Mouse (Mus musculus) liver, embryonic 15.5 days (tissue): ENCODE results near the gene Drg2. TPM values are rescaled to one million over a fixed set of nuclear protein-coding genes. Genes with fewer than 3 reads are reported as not detected.

Experiments
- ATAC-seq: fragments of 200-750 bp; cut with Nextera tagmentation; 2 replicates; pipeline ENCODE4 v1.8.0; 2017; ENCODE audit warnings: moderate number of reproducible peaks, mild to moderate bottlenecking, moderate library complexity; ENCODE audit not compliant: insufficient read depth
- H3K27ac ChIP-seq: fragments of 300-500 bp; sonication (generic); replicated peaks from 2 replicates; pipeline ENCODE4 v1.5.1; 2015; ENCODE audit warnings: mild to moderate bottlenecking, inconsistent platforms
- H3K27me3 ChIP-seq: fragments of 300-500 bp; sonication (generic); 2 replicates; pipeline ENCODE4 v1.6.1; 2015; ENCODE audit warnings: mild to moderate bottlenecking, inconsistent platforms
- H3K36me3 ChIP-seq: fragments of 300-500 bp; sonication (generic); replicated peaks from 2 replicates; pipeline ENCODE4 v1.6.1; 2015; ENCODE audit warnings: moderate library complexity, mild to moderate bottlenecking, inconsistent platforms
- H3K4me1 ChIP-seq: fragments of 300-500 bp; sonication (generic); replicated peaks from 2 replicates; pipeline ENCODE4 v1.6.1; 2015; ENCODE audit warnings: inconsistent platforms
- H3K4me2 ChIP-seq: fragments of 300-500 bp; sonication (generic); 2 replicates; pipeline ENCODE4 v1.6.1; 2015; ENCODE audit warnings: moderate library complexity, mild to moderate bottlenecking, inconsistent platforms
- H3K4me3 ChIP-seq: fragments of 300-500 bp; sonication (generic); replicated peaks from 2 replicates; pipeline ENCODE4 v1.5.1; 2015; ENCODE audit warnings: mild to moderate bottlenecking, inconsistent platforms
- H3K9ac ChIP-seq: fragments of 300-500 bp; sonication (generic); 2 replicates; pipeline ENCODE4 v1.6.1; 2015; ENCODE audit warnings: moderate library complexity, mild to moderate bottlenecking, inconsistent platforms
- H3K9me3 ChIP-seq: fragments of 300-500 bp; sonication (generic); replicated peaks from 2 replicates; pipeline ENCODE4 v1.6.1; 2016; ENCODE audit warnings: inconsistent platforms
- WGBS: fragments of 180-500 bp; shearing (Covaris S2); methylation state at CpG from one replicate; pipeline ENCODE4 v1.1.7; 2015; ENCODE audit warnings: mixed read lengths; ENCODE audit not compliant: insufficient replicate concordance; 5-methylcytosine and 5-hydroxymethylcytosine counted together
- polyA plus RNA-seq: library from polyadenylated mRNA; unstranded; fragments of >200 nt; fragmentation: Nextera tagmentation; extraction: Ambion mirVana; gene quantifications from 2 replicates; pipeline ENCODE4 v1.2.1, GENCODE M21; 2015

Gene Drg2
- polyA plus RNA-seq, 1 experiment from 2014 or later = 37.2 TPM

DNA sequence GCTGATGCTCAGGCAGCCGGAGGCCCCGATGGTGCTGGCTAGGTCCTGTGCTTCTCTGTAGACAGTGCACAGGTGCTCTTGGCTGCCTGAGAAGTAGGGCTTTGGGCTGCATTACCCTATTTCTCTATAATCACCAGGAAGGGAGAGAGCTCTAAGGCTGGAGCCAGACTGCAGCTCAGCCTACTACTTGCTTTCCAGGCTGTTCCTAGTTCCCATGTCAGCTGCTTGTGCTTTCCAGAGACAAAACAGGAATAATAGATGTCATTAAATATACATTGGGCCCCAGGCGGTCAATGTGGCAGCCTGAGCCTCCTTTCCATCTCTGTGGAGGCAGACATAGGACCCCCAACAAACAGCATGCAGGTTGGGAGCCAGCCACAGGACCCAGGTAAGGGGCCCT is 14.6 kb downstream of the Drg2 start, which contains the start of gene Myo15:
TSS of gene Myo15 (plus strand) at position 301 of the 400 bp plus-strand sequence.
- Histone ChIP-seq H3K27ac (no peak within 1 kb of the TSS), H3K4me1 (peaks cover 8% of the 10 kb centered on the region; the same call in 1 of the 2 replicates), H3K9me3 (no peaks in the 10 kb centered on the region), H3K4me2 (no peak within 1 kb of the TSS), H3K27me3 (no peaks in the 10 kb centered on the region), H3K9ac (no peak within 1 kb of the TSS), H3K4me3 (no peak within 1 kb of the TSS), H3K36me3 (peaks cover 48% of the 10 kb centered on the region)
- 77% methylated on average over 3 of the region's 3 CpGs for WGBS
- ATAC-seq = no peak

DNA sequence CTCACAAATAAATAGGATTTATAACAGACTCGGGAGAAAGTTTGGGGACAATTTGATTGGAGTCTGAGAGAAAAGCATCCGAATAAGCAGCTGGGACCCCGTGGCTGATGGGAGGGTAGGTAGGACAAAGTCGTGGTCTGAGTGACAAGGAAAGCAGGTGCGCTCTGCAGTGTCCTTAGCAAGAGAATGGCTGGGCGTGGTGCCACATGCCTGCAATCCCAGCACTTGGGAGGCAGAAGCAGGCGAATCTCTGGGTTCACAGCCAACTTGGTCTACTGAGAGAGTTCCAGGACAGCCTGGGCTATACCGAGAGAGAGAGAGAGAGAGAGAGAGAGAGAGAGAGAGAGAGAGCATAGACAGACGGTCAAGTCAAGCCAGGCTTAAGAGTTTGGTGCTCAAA is 16.4 kb downstream of the Drg2 start:
- no peak for ATAC-seq
- H3K4me2 ChIP-seq = no peak overlapping the region
- H3K27ac ChIP-seq = no peak overlapping the region
- no peaks in the 10 kb centered on the region for H3K27me3 ChIP-seq
- peaks cover 7% of the 10 kb centered on the region; the same call in 1 of the 2 replicates for H3K4me1 ChIP-seq
- peaks cover 38% of the 10 kb centered on the region for H3K36me3 ChIP-seq
- no peaks in the 10 kb centered on the region for H3K9me3 ChIP-seq
- WGBS = 66% methylated on average over 9 of the region's 9 CpGs
- H3K4me3 ChIP-seq = no peak overlapping the region
- H3K9ac ChIP-seq = no peak overlapping the region

DNA sequence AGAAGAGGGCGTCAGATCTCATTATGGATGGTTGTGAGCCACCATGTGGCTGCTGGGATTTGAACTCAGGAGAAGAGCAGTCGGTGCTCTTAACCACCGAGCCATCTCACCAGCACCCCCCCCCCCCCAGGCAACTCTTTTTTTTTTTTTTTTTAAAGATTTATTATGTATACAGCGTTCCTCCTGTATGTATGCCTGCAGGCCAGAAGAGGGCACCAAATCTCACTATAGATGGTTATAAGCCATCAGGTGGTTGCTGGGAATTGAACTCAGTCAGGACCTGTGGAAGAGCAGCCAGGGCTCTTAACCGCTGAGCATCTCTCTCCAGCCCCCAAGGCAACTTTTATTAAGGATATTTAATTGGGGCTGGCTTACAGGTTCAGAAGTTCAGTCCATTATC is 20.1 kb downstream of the Drg2 start:
- Histone ChIP-seq H3K9ac (no peak overlapping the region), H3K27me3 (peaks cover 5% of the 10 kb centered on the region), H3K27ac (no peak overlapping the region), H3K9me3 (no peaks in the 10 kb centered on the region), H3K4me3 (no peak overlapping the region), H3K4me2 (no peak overlapping the region), H3K36me3 (no peaks in the 10 kb centered on the region; the same call in 1 of the 2 replicates), H3K4me1 (peaks cover 8% of the 10 kb centered on the region; the same call in 1 of the 2 replicates)
- WGBS = 78% methylated on average over 5 of the region's 5 CpGs
- ATAC-seq = no peak

DNA sequence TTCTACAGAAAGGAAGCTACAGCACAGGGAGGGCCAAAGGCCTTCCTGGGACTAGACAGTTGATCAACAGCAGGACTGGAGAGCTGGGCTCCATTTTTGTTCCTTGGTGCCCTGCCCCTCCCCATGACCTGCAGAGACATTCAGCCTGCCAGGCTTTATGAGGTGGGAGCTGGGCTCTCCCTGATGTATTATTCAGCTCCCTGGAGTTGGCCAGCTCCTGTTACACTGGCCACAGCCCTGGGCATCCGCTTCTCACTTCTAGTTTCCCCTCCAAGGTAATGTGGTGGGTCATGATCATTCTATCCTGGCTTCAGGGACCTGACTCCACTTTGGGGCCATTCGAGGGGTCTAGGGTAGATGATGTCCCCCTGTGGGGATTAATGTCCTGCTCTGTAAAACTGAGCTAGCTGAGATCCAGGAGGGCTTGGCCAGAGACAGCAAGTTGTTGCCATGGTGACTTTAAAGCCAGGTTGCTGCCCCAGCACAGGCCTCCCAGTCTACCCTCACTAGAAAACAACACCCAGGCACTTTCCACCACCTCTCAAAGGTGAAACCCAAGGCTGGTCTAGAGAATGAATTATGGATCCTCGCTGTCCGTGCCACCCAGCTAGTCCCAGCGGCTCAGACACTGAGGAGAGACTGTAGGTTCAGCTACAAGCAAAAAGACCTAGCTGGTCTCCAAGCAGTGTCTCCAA is 21.4 kb downstream of the Drg2 start:
- peaks cover 16% of the 10 kb centered on the region for H3K4me1 ChIP-seq
- H3K4me3 ChIP-seq = no peak overlapping the region
- H3K27me3 ChIP-seq = peaks cover 10% of the 10 kb centered on the region
- WGBS = 66% methylated on average over 5 of the region's 5 CpGs
- no peak overlapping the region for H3K9ac ChIP-seq
- no peak overlapping the region for H3K27ac ChIP-seq
- no peaks in the 10 kb centered on the region for H3K36me3 ChIP-seq
- H3K9me3 ChIP-seq = no peaks in the 10 kb centered on the region
- H3K4me2 ChIP-seq = no peak overlapping the region
- no peak for ATAC-seq

DNA sequence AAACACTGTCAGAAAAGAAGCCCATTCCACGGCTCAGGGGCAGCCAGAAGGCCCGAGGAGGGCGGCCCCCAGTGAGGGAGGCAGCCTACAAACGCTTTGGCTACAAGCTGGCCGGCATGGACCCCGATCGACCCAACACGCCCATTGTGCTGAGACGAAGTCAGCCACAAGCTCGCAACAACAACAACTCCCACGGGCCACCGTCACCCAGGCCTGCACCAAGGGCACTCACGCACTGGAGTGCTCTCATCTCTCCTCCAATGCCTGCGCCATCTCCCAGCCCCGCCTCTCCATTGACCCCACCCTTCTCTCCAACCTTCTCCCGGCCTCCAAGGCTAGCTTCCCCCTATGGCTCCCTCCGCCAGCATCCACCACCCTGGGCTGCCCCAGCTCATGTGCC is 23.7 kb downstream of the Drg2 start:
- Histone ChIP-seq H3K9ac (no peak overlapping the region), H3K36me3 (no peaks in the 10 kb centered on the region), H3K27me3 (peaks cover 10% of the 10 kb centered on the region), H3K4me3 (no peak overlapping the region), H3K4me1 (peaks cover 16% of the 10 kb centered on the region), H3K4me2 (peak overlapping the region; percentile 38), H3K9me3 (no peaks in the 10 kb centered on the region), H3K27ac (no peak overlapping the region)
- no peak; the same call in 1 of the 2 replicates for ATAC-seq
- WGBS = 32% methylated on average over 17 of the region's 17 CpGs

DNA sequence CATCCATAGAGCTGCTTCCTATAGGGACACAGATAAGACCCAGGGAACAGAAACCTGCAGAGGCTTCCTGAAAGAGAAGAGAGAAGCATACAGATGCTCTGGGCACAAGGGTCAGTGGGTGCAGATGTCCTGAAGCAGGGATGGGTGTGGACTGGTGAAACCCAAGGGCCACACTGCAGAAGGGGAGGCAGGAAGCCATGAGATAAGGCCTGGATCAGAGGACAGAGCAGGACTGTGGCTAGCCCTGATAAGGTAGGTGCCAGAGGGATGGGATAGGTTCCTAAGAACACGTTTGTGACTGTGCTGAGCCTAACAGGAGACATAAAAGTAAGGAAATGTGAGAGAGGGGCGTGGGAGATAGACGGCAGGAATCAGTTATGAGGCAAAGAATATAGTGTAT is 31.9 kb downstream of the Drg2 start:
- Histone ChIP-seq H3K4me3 (peak overlapping the region; percentile 34), H3K9me3 (no peaks in the 10 kb centered on the region), H3K27me3 (no peaks in the 10 kb centered on the region; the same call in 1 of the 2 replicates), H3K36me3 (no peaks in the 10 kb centered on the region), H3K4me2 (peak overlapping the region; percentile 62), H3K9ac (peak overlapping the region; percentile 42; the same call in 1 of the 2 replicates), H3K4me1 (peaks cover 45% of the 10 kb centered on the region), H3K27ac (peak overlapping the region; percentile 82)
- 30% methylated on average over 3 of the region's 3 CpGs for WGBS
- peak; percentile 99 for ATAC-seq

DNA sequence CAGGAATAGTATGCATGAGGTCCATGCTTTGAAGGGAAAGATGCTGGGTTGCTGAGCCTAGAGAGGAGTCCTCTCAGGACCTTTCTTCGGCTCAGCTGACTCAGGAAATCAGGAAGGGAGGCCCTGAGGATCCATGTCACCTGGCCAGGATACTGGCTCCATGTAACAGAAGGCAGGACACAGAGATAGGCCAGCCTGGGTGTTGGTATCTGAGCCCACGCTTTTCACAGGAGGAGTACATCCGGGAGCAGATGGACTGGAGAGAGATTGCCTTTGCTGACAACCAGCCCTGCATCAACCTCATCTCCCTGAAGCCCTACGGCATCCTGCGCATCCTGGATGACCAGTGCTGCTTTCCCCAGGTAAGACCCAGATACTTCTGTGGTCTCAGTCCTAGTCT is 38.3 kb downstream of the Drg2 start:
- Histone ChIP-seq H3K36me3 (no peaks in the 10 kb centered on the region), H3K4me2 (no peak overlapping the region), H3K9me3 (no peaks in the 10 kb centered on the region), H3K4me1 (peaks cover 17% of the 10 kb centered on the region), H3K27ac (no peak overlapping the region), H3K27me3 (peaks cover 33% of the 10 kb centered on the region), H3K4me3 (no peak overlapping the region), H3K9ac (no peak overlapping the region)
- no peak for ATAC-seq
- WGBS = 69% methylated on average over 5 of the region's 5 CpGs

DNA sequence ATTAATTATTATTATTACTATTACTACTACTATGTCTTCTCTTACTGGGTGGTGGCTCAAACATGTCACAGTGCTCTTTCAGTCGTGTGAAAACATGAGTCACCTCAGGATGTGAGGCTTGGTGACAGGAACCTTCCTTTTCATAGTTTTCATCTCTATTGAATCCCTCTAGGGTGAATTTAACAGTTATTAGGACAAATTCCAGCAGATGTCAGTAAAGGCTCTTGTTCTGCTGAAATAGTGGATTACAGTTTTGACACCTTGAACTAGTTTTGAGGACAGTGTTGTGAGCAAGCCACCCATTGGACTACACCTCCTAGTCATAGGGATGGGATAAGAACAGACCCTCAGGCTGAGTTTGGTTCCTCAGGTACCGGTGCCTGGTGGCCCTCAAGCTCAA is 41.3 kb downstream of the Drg2 start:
- no peaks in the 10 kb centered on the region for H3K36me3 ChIP-seq
- 49% methylated on average over 2 of the region's 2 CpGs for WGBS
- no peak overlapping the region for H3K4me3 ChIP-seq
- 0 out of 2 replicates have a peak, but pooled peaks cover 3% of the 10 kb centered on the region for H3K4me1 ChIP-seq
- no peak overlapping the region for H3K9ac ChIP-seq
- H3K27ac ChIP-seq = no peak overlapping the region
- no peak for ATAC-seq
- no peak overlapping the region for H3K4me2 ChIP-seq
- H3K9me3 ChIP-seq = no peaks in the 10 kb centered on the region
- H3K27me3 ChIP-seq = peaks cover 37% of the 10 kb centered on the region

DNA sequence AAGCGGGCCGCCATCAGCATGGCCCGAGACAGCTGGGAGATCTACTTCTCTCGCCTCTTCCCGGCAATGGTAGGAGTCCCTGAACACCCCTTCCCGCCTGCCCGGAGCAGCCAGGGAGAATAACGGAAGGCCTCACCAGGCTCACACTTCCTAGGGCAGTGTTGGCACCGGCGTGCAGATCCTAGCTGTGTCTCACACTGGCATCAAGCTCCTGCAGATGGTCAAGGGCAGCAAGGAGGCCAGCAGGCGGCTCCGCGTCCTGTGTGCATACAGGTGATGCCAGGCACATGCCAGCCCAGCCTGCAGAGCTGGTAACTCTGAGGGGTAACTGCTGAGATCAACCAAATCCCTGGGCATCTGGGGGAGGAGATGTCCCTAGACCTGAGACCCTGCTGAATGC is 52.9 kb downstream of the Drg2 start:
- no peak overlapping the region for H3K4me3 ChIP-seq
- 82% methylated on average over 13 of the region's 13 CpGs for WGBS
- no peak for ATAC-seq
- H3K9me3 ChIP-seq = no peaks in the 10 kb centered on the region
- peaks cover 26% of the 10 kb centered on the region for H3K27me3 ChIP-seq
- H3K27ac ChIP-seq = no peak overlapping the region
- H3K4me2 ChIP-seq = no peak overlapping the region
- H3K9ac ChIP-seq = no peak overlapping the region
- H3K36me3 ChIP-seq = no peaks in the 10 kb centered on the region
- H3K4me1 ChIP-seq = peaks cover 39% of the 10 kb centered on the region

DNA sequence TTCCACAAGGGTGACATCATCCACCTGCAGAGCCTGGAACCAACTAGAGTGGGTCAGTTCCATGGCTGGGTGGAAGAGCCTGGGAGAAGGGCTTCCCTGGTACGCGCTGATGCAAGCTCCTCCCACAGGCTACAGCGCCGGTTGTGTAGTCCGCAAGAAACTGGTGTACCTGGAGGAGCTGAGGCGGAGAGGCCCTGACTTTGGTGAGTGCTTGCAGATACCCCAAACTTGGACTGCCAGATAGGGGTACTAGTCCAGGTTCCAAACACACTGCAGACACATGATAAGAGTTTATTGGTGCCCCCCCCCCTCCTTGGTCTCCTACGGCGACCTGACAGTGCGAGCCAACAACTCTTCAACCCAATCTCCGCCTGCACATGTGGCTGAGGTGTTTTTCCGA is 54.6 kb downstream of the Drg2 start:
- peak; percentile 92 for ATAC-seq
- H3K36me3 ChIP-seq = no peaks in the 10 kb centered on the region
- H3K27ac ChIP-seq = peak overlapping the region; percentile 68
- H3K27me3 ChIP-seq = peaks cover 18% of the 10 kb centered on the region
- H3K4me1 ChIP-seq = peaks cover 39% of the 10 kb centered on the region
- H3K9me3 ChIP-seq = no peaks in the 10 kb centered on the region
- H3K4me3 ChIP-seq = peak overlapping the region; percentile 55
- peak overlapping the region; percentile 82 for H3K4me2 ChIP-seq
- H3K9ac ChIP-seq = peak overlapping the region; percentile 43
- 2% methylated on average over 11 of the region's 11 CpGs for WGBS

DNA sequence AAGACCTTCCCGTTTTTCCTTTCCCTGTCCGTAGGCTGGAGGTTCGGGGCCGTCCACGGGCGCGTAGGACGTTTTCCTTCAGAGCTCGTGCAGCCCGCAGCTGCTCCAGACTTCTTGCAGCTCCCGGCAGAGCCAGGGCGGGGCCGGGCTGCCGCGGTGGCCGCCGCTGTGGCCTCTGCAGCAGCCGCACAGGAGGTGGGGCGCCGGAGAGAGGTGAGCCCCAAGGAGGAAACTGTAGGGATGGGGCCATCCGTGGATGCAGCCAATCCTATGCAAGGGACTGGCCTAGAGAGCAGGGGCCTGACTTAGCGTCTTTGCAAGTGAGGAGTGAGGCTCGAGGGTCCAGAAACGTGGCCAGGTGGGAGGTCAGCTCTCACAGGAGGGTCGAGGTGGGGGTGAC is 55.1 kb downstream of the Drg2 start:
- peak overlapping the region; percentile 68 for H3K27ac ChIP-seq
- peak overlapping the region; percentile 43 for H3K9ac ChIP-seq
- peaks cover 39% of the 10 kb centered on the region for H3K4me1 ChIP-seq
- no peaks in the 10 kb centered on the region for H3K36me3 ChIP-seq
- under 1% methylated on average over 25 of the region's 25 CpGs for WGBS
- H3K9me3 ChIP-seq = no peaks in the 10 kb centered on the region
- H3K4me2 ChIP-seq = peak overlapping the region; percentile 82
- H3K27me3 ChIP-seq = peaks cover 21% of the 10 kb centered on the region
- peak; percentile 81 for ATAC-seq
- peak overlapping the region; percentile 55 for H3K4me3 ChIP-seq
